Mouse (Mus musculus): Measurements from ENCODE around the gene Foxo3.

Gene Foxo3

DNA sequence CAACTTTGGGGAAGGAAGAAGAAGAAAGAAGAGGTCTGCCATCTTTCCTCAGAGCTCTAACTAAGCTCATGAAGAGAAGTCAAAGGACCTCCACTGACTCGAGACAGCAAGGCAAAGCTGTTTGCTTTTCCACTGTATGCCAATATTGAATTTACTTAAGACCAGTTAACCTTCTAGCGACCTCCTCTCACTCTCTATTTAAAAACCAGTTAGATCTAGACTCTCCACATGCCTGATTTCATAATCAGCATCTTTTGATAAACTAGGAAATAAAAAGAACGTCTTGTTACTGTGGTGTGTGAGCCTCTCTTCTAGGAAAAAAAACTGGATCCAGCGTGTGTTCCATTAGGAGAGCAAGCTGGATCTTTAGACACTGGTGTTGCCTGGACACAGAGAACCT, 28.4 kb downstream of the Foxo3 start:
- DNase-seq, result peak; percentile 67

DNA sequence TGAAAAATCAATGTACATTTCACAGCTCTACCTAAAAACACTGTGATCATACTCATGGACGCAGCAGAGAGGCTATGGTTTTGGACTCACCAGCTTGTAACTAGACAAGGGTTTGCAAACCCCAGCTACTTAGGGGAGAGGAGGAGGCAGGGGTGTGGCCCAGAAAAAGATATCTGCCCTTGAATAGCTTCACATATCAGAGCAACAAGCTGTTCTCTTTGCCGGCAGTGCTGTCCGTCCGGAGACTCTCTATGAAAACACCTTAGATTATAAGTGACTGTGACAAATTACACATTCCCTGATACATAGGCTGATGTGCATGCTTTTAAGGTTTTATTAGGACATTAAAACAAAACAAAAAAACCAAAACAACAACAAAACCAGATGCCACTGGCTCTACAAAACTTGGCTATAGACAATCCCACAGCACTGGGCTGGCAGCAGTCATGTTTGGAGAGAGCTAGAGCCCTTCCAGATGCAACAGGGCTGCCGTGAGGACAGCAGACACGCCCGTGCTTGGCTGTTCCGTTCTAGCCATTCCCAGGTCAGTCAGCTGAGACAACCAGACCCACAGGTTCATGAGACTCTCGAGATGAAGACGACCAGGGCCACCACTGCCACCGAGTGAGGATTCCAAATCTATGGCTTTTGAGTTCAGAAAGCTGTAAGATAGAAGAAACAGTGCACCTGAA, 29.3 kb downstream of the Foxo3 start:
- peak; percentile 69 for DNase-seq

DNA sequence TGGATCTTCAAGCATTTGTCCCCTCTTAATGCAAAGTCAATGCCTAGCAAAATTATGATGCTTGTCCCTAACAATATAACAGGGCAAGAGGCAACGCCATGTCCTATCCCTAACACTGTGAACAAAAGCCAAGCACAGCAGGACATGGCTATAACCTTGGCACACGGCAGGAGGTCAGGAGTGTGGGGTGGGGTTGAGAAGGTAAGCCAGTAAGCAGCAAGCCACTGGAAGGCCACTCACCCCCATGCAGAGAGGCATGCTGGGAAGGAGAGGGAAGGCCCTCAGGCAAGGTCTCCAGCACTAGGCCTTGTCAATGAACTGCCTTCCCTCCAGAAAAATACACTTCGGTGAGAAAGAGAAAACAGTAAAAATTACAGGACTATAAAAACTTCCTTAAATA, 30.1 kb downstream of the Foxo3 start:
- no peak for DNase-seq

DNA sequence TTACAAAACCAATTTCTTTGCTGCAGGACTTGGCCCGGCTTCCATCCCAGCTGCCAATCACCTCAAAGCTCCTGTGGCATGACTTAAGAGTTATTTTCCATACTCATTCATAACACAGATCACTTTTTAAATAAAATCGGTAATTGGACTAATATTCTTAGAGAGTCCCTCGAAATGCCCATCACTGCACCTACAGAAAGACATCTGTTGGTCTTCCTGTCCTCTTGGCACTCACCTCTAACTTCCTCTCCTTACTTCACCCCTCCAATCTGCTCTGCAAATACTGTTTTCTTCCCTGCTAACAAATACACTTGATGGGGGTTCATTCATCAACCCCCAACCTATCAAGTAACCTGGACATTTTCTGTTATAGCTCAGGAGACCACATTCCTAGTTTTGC, 30.9 kb downstream of the Foxo3 start:
- DNase-seq, result no peak

DNA sequence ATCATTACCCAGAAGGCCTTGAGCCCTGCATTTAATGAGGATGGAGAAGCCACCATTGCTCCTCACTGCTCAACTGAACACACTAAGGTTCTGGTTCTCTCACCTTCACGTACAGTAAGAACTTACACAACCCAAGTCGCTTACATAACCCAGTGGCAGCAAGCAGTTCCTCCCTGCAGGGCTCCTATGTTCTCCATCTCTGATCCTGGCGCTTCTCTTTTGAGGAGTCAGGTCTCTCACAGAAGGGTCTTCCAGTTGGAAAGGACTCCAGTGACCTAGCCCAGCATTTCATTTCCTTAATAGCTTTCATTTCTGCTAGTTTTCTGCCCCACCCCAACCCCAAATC, 31.3 kb downstream of the Foxo3 start:
- no peak for DNase-seq

DNA sequence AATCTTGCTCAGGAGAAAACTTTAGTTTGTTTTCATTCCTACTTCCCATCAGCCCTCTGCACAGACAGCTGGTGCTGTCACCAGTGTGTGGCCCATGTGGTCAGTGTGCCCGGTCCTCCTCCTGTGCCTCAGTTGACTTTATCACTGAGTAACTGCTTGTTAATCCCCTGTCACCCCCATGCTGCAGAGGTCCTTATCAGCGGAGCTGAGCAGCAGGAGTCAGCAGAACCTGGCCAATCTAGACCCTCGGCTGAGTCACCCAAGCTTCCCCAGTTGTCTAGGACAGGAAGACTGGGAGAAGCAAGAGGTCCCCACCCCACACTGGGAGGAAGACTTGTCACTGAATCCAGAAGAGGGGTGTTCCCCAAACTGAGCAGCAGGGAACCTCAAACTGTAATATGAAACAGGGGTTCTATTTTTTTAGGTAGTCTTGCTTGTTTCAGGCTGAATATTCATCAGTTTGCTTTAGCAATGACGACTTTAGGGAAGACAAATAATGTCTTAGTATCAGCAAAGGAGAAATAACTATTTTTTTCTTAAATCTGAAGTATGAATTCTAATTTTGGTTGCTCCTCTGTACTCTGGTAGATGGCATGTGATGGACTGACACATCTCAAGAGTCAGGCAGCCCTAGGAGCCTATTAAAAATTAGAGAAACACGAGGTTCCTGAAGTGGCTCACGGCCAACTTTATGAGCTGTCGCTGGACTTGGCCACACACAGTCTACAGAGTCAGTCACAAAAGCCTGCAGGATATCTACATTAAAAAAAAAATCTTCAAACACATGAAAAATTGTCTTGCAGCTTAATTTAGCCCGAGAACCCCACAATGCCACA, 31.9 kb downstream of the Foxo3 start:
- no peak for DNase-seq

DNA sequence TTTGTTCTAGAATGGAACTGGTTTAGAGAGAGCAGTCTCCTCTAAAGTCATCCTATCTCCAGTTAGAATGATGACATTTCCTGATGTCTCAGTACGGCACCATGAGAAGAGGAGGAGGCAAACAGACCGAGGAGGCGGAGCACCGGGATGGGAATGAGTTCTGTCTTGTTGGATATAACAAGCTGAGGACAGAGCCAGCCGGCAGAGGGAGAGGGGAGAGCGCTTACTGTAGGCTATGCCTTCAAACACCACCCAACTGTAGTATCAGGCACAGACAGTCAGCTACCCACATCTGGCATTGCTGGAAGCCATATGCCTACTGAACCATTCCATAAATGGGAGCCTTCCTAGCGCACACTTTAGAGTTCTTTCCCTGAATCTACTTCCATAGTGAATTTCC, 32.6 kb downstream of the Foxo3 start:
- no peak for DNase-seq

DNA sequence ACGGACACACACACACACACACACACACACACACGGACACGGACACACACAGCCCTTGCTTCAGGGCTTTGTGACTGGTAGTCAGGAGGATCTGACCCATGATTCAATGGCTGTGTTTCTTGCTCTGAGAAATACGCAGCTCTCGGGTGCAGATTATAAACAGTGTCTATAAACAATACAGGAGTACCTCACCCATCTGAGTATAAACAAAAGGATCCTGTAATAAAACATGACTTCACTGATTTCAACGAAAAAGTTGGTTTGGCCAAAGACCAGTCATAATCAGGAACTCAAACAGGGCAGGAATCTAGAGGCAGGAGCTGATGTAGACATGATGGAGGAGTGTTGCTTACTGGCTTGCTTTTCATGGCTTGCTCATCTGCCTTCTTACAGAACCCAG, 34.1 kb downstream of the Foxo3 start:
- peak; percentile 39 for DNase-seq

DNA sequence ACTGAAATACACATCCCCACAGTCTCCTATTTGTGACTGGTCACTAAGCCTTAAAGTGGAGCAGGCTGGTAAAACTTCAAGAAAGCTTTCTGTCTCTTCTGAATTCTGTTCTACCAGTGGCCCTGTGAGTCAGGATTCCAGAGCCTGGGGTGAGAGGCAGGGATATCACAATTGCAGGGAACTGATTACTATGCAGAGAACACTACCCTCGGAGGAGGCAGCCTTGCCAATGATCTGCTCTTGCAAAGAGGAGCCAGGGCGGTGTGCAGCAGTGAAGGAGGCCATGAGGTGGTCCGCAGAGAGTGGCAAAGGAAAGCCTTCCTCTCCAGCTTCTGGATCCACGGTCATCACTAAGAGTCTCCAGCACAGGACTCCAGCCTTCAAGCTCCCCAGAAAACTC, 34.8 kb downstream of the Foxo3 start:
- no peak for DNase-seq

DNA sequence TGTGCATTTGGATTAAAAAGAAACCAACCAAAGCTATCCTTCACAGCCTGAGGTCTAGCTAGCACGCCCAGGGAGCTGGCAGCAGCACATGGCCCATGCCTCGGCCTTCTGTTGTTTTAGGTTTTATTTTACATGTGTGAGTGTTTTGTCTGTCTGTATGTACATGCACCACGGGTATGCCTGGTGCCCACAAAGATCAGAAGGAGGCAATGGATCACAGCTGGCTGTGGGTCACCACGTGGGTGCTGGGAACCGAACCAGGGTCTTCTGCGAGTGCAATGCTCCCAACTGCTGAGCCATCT, 36.8 kb downstream of the Foxo3 start:
- no peak for DNase-seq

DNA sequence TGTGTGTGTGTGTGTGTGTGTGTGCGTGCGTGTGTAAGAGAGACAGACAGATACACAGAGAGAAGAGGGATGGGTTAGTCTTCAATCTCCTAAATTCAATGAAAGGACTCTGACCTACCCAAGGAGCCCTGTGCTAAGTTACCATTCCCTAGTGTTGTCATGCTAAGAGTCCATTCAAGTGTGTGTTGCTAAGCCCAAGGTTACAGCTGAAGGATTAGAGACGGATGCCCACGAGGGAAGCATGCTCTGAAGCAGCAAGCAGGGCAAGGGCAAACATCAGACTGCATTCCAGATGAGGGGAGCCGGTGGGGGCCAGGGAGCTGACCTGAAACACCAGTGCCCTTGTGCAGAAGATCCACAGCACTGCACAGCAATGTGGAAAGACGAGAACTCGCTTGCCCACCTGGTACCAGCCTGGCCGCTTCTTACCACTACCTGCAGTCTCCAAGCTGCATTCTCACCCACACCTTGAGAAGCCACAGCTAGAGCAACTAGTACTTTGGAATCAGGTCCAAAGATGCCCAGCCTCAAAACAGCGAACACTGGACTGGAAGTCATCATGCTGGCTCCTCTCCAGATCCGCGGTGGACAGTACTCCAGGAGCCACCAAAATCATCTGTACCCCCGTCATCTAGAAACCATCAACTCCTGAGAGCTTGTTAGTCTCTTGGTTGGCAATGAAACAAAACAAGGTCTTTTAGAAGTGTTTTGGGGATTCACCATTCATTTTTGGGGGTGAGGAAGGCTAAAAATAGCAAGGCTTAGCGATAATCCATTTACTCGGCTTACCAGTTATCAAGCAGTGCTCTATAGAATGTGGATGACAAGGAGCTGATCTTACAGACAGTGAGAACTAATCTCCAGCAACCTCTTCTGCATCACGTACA, 37.4 kb downstream of the Foxo3 start:
- DNase-seq, result no peak

DNA sequence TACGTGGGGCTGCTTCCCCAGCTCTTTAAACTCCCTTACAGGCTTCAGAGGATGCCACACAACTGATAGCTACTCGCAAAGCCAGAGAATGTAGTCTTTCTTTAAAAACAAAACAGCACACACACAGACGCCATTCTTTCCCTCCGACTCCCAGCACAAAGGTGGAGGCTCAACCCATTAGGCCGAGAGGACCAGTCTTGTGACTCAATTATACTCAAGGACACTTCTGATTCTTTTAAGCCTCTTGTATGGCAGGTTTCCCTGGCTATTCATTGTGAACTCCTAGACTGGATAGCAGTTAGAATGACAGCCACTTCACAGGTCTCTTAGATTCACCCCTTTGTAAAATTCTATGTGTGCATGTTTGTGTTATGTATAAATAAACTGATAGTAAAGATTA, 38.3 kb downstream of the Foxo3 start:
- peak; percentile 71 for DNase-seq

DNA sequence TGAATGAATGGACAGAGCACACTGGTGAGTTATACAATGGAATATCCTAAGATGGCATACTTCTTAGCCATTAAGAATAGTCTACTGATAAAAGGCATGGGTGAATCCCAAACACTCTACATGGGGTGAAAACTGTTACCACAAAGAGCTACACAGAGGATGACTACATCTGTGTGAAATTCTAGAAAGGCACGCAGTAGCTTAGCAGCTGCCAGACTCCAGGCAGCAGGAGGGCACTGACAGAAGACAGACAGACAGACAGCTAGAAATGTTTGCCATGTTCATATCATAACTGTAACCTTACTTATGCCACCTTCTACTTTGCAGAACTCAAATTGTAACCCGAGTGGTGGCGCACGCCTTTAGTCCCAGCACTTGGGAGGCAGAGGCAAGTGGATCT, 39.0 kb downstream of the Foxo3 start:
- DNase-seq, result no peak

DNA sequence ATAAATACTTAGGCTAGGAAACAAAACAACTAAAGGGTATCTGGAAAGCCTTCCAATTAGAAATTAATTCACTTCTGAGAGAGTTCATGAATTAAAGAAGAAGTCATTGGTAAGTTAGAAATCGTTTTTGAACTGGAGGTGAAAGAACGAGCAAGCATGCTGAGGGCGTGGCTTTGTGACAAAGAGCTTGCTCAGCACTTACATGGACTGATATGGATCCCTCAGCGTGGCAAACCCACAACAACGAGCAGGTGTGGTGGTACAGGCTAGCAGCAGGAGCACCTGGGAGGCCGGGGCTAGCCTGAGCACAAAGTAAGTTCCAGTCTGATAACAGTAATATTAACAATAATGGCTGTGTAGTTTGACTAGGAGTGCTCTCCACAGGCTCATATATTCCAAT, 41.2 kb downstream of the Foxo3 start:
- DNase-seq, result no peak

DNA sequence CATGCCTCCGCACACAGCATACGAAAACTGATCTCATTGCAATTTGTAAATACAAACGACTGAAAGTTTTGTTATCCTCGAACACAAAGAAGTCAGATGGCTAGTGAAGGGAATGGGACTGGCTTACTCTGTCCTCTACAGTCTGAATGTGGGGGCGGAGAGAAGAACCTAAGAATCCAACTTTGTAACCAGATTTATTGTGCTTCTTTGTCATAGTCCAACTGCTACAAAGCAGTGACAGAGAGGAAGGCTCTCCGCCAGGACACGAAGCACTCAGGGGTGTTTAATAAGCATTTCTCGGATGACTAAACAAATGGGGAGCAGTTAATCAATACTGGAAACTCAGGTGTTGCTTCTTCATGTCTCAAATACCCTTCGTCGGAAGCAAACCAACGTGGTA, 43.6 kb downstream of the Foxo3 start:
- no peak for DNase-seq

DNA sequence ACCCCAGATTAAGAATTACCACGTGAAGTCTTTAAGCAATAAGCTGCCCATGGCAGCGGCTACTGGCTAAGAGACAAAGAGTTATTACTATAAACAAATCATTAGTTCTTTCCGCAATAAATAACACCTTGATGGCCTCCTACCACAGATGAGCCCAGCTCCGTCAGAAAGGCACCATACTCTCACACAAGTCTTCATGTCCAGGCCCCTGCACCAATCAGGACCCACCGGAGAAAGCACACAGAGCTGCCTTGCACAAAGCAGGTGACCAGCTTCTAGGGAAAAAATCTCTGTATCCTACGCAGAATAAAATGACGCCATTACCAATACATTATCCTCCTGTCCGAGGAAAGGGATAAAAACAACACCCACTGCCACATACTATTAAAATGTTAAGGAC, 44.7 kb downstream of the Foxo3 start:
- DNase-seq, result no peak

DNA sequence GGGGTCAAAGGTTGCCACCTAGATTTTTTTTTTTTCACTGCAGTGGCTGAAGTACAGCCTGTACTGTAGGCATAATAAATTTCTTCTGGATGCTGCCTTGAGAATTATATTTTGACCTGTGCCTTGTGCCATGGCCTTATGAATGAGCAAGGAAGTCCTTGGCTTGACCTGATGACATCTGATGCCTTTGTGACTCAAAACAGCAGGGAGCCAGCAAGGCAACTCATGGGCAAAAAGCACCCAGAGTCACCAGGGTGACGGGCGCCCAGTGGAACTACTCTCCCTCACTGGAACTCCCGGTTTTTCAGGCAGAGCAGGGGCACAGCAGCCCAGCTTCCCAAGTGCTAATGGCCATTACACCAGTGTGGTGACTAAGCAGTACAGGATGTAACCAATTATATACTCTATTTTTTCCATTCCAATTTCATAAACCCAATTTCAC, 45.4 kb downstream of the Foxo3 start:
- DNase-seq, result no peak

DNA sequence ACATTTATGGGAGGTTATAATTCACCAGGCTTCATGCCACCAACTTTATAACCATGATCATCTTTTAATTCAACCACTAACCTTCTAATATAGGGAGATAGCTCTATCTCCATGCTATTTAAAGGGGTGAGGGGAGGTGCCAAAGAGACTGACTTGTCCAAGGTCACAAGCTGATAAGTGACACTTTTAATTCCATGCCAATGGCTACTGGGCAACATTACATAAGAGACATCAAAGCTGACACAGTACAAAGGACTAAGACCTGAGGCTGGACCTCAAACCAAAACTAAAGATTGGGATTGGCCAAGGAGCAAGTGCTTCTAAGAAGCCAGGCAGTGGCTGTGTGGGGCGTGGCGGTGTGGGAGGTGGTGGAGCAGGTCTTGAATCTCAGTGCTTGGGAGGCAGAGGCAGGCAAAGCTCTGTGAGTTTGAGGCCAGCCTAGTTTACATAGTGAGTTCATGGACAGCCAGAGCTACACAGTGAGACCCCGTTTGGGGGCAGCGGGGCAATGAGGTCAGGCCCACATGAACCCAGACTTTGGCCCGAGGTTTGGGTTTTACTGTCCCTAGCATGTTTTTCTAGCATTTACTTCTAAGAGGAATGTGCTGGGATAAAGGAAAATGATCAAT, 46.0 kb downstream of the Foxo3 start:
- DNase-seq, result no peak

DNA sequence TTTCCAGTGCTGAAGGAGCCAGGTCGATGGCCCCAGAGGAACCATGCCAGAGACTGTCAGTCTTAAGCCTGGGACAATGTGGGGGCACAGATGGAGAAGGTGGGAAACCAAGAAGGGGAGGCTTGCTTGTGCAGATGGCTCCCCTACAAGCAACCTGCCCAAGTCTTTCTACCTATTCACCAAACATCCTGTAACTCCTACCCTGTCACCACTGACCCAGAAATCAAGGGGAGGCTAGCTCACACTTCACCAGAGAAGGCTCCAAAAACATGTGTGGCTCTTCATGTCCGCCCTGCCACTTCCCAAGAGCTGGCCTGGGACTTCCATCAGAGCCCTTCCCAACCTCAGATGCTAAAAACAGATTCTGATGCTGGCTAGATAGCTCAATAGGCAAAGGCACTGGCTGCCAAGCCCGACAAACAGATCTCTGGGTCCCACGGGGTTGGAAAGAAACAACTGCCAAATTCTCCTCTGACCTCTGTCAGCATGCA, 48.8 kb downstream of the Foxo3 start:
- DNase-seq, result no peak

DNA sequence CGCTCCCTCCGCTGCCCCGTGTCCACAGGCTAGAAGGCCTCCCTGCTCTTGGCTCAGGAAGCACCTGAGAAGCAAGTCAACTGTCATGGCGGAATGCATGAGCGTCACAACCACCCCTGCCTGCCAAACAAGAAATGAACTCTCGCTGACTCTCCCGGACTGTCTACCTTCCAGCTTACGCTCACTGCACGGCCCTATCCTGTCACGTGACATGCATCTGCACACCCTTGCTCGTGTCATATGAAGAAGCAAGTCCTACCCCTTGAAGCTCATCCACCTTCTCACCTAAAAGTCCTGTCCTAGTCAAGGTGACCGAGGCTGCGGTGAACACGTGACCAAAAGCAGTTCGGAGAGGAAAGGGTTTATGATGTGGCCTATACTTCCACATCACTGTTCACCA, 50.4 kb downstream of the Foxo3 start:
- DNase-seq, result no peak

DNA sequence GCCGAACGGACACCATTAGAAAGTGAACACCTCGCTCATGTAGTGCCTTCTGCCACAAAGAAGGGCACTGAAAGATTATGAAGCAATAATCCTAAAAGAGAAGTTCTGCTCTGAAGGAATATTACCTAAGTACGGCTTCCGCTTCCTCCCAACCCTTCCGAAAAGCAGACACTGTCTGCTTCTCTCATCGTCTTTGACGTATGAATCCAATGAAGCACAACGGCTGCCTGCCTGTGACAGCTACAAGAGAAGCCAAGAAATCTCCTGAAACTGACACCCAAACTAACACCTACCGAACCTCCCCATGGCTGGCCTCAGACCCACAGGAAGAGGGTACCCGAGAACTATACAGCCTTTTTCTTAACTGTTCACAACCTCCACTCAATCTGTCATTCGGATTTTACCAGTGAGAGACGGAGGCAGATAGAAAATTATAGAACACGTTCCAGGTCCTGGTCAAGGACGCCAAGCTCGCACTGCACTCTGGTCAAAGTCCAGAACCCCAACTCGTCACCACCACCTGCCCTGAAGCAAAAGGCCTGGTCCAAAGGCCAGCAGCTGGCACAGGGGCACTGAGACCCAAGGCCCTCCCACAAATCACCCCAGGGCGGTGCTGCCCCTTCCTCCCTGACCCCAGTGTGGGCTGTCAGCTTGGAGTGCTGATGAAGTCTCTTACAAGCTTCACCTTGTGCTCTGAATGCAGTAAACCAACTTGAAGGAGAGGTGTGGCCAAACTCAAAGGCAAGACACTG, 51.2 kb downstream of the Foxo3 start:
- DNase-seq, result no peak

DNA sequence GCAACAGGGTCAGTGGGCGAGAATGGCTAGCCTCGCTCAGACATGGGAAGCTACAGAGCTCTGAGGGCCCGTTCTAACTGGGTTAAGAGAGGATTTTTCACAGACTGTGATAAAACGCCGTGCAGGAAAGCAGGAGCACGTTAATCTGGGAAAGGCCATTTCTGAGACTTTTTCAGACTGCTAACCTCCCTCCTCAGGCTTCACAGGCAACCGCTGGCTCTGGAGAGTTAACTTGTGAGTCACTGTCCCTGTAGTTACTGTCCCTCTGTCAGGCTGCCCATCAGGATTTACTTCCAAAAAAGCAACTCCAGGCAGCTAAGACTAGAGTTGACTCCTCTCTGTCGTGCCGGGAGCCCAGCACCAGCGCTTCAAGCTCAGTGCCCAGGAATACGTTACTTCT, 54.6 kb downstream of the Foxo3 start:
- DNase-seq, result no peak

All from lung, postnatal 36 days (tissue).